Mouse (Mus musculus) liver, embryonic 15.5 days (tissue): ENCODE data around the gene Gm20662. TPM values are rescaled to one million over a fixed set of nuclear protein-coding genes. Genes with fewer than 3 reads are reported as not detected.

Source experiments
- ATAC-seq: fragments of 200-750 bp; cut with Nextera tagmentation; 2 replicates; pipeline ENCODE4 v1.8.0; 2017; ENCODE audit warnings: moderate number of reproducible peaks, mild to moderate bottlenecking, moderate library complexity; ENCODE audit not compliant: insufficient read depth
- H3K27ac ChIP-seq: fragments of 300-500 bp; sonication (generic); replicated peaks from 2 replicates; pipeline ENCODE4 v1.5.1; 2015; ENCODE audit warnings: mild to moderate bottlenecking, inconsistent platforms
- H3K27me3 ChIP-seq: fragments of 300-500 bp; sonication (generic); 2 replicates; pipeline ENCODE4 v1.6.1; 2015; ENCODE audit warnings: mild to moderate bottlenecking, inconsistent platforms
- H3K36me3 ChIP-seq: fragments of 300-500 bp; sonication (generic); replicated peaks from 2 replicates; pipeline ENCODE4 v1.6.1; 2015; ENCODE audit warnings: moderate library complexity, mild to moderate bottlenecking, inconsistent platforms
- H3K4me1 ChIP-seq: fragments of 300-500 bp; sonication (generic); replicated peaks from 2 replicates; pipeline ENCODE4 v1.6.1; 2015; ENCODE audit warnings: inconsistent platforms
- H3K4me2 ChIP-seq: fragments of 300-500 bp; sonication (generic); 2 replicates; pipeline ENCODE4 v1.6.1; 2015; ENCODE audit warnings: moderate library complexity, mild to moderate bottlenecking, inconsistent platforms
- H3K4me3 ChIP-seq: fragments of 300-500 bp; sonication (generic); replicated peaks from 2 replicates; pipeline ENCODE4 v1.5.1; 2015; ENCODE audit warnings: mild to moderate bottlenecking, inconsistent platforms
- H3K9ac ChIP-seq: fragments of 300-500 bp; sonication (generic); 2 replicates; pipeline ENCODE4 v1.6.1; 2015; ENCODE audit warnings: moderate library complexity, mild to moderate bottlenecking, inconsistent platforms
- H3K9me3 ChIP-seq: fragments of 300-500 bp; sonication (generic); replicated peaks from 2 replicates; pipeline ENCODE4 v1.6.1; 2016; ENCODE audit warnings: inconsistent platforms
- WGBS: fragments of 180-500 bp; shearing (Covaris S2); methylation state at CpG from one replicate; pipeline ENCODE4 v1.1.7; 2015; ENCODE audit warnings: mixed read lengths; ENCODE audit not compliant: insufficient replicate concordance; 5-methylcytosine and 5-hydroxymethylcytosine counted together
- polyA plus RNA-seq: library from polyadenylated mRNA; unstranded; fragments of >200 nt; fragmentation: Nextera tagmentation; extraction: Ambion mirVana; gene quantifications from 2 replicates; pipeline ENCODE4 v1.2.1, GENCODE M21; 2015

Gene Gm20662
- polyA plus RNA-seq, 1 experiment from 2014 or later, result not detected

GRCm38 (mm10) chr9:108055661-108056237, 59.6 kb downstream of the Gm20662 start:
- no peak overlapping the region for H3K9ac ChIP-seq
- whole genome bisulfite sequencing, result 97% methylated on average over 6 of the region's 6 CpGs
- H3K4me2 ChIP-seq, result no peak overlapping the region
- H3K27me3 ChIP-seq, result no peaks in the 10 kb centered on the region
- no peak for ATAC-seq
- no peak overlapping the region for H3K27ac ChIP-seq
- no peaks in the 10 kb centered on the region for H3K9me3 ChIP-seq
- H3K4me3 ChIP-seq, result no peak overlapping the region
- peaks cover 37% of the 10 kb centered on the region for H3K4me1 ChIP-seq
- peaks cover 100% of the 10 kb centered on the region for H3K36me3 ChIP-seq

- peaks cover 100% of the 10 kb centered on the region for H3K36me3 ChIP-seq
These were observed 60.5 kb downstream of the Gm20662 start for GRCm38 (mm10) chr9:108056361-108057261.

DNA sequence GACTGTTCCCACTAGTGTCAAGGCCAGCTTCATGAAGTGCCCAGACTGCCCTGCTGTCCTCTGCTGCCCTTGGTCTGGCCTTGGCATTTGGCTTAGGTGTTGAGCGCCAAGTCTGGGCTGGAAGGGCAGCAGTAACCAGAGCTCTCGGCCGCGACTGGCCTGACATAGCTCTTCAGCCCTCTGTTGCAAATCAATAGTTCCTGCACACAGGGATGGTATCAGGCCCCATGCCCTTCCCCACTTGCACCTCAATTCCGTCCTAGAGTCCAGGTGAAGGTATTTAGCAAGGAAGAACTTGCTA, 61.1 kb downstream of the Gm20662 start:
- WGBS, result 82% methylated on average over 5 of the region's 5 CpGs
- Histone ChIP-seq H3K9ac (no peak overlapping the region), H3K9me3 (no peaks in the 10 kb centered on the region), H3K36me3 (peaks cover 100% of the 10 kb centered on the region), H3K4me3 (no peak overlapping the region), H3K27me3 (no peaks in the 10 kb centered on the region), H3K4me2 (no peak overlapping the region), H3K4me1 (peaks cover 35% of the 10 kb centered on the region), H3K27ac (no peak overlapping the region)
- no peak for ATAC-seq

More at GRCm38 (mm10) chr9:108056361-108057261, 60.5 kb downstream of the Gm20662 start:
- Histone ChIP-seq H3K9ac (no peak overlapping the region), H3K9me3 (no peaks in the 10 kb centered on the region), H3K4me1 (peaks cover 37% of the 10 kb centered on the region), H3K27me3 (no peaks in the 10 kb centered on the region), H3K27ac (no peak overlapping the region), H3K4me3 (no peak overlapping the region), H3K4me2 (no peak overlapping the region)
- no peak for ATAC-seq
- 89% methylated on average over 28 of the region's 28 CpGs for WGBS

GRCm38 (mm10) chr9:108058291-108058690, 62.1 kb downstream of the Gm20662 start:
- no peak overlapping the region for H3K9ac ChIP-seq
- no peak overlapping the region for H3K4me3 ChIP-seq
- no peaks in the 10 kb centered on the region for H3K9me3 ChIP-seq
- no peak for ATAC-seq
- no peak overlapping the region for H3K4me2 ChIP-seq
- no peak overlapping the region for H3K27ac ChIP-seq
- H3K27me3 ChIP-seq, result no peaks in the 10 kb centered on the region
- peaks cover 100% of the 10 kb centered on the region for H3K36me3 ChIP-seq
- WGBS, result 97% methylated on average over 9 of the region's 9 CpGs
- peaks cover 34% of the 10 kb centered on the region for H3K4me1 ChIP-seq

- no peak for ATAC-seq
- no peaks in the 10 kb centered on the region for H3K27me3 ChIP-seq
- 89% methylated on average over 3 of the region's 3 CpGs for WGBS
- H3K9ac ChIP-seq, result no peak overlapping the region
- H3K4me1 ChIP-seq, result peaks cover 25% of the 10 kb centered on the region
- no peak overlapping the region for H3K4me2 ChIP-seq
- H3K27ac ChIP-seq, result no peak overlapping the region
- H3K36me3 ChIP-seq, result peaks cover 100% of the 10 kb centered on the region
- no peaks in the 10 kb centered on the region for H3K9me3 ChIP-seq
- no peak overlapping the region for H3K4me3 ChIP-seq
These were observed 66.0 kb downstream of the Gm20662 start for GRCm38 (mm10) chr9:108062142-108062541.

GRCm38 (mm10) chr9:108063361-108063760, 67.2 kb downstream of the Gm20662 start:
- H3K9ac ChIP-seq, result no peak overlapping the region
- WGBS, result 79% methylated on average over 12 of the region's 12 CpGs
- H3K27ac ChIP-seq, result no peak overlapping the region
- no peaks in the 10 kb centered on the region for H3K9me3 ChIP-seq
- H3K4me3 ChIP-seq, result no peak overlapping the region
- no peaks in the 10 kb centered on the region for H3K27me3 ChIP-seq
- peaks cover 100% of the 10 kb centered on the region for H3K36me3 ChIP-seq
- no peak overlapping the region for H3K4me2 ChIP-seq
- H3K4me1 ChIP-seq, result peaks cover 33% of the 10 kb centered on the region
- ATAC-seq, result no peak

- Histone ChIP-seq H3K4me3 (no peak overlapping the region), H3K9me3 (no peaks in the 10 kb centered on the region), H3K4me2 (no peak overlapping the region), H3K27me3 (no peaks in the 10 kb centered on the region), H3K36me3 (peaks cover 100% of the 10 kb centered on the region), H3K9ac (no peak overlapping the region), H3K4me1 (peaks cover 36% of the 10 kb centered on the region), H3K27ac (0 out of 2 replicates have a peak overlapping the region, but pooled peaks have one; percentile 6)
- WGBS, result 40% methylated on average over 5 of the region's 5 CpGs
- ATAC-seq, result peak; percentile 42; the same call in 1 of the 2 replicates
These were observed 69.4 kb downstream of the Gm20662 start for GRCm38 (mm10) chr9:108065491-108066011.

- no peaks in the 10 kb centered on the region for H3K9me3 ChIP-seq
- peaks cover 35% of the 10 kb centered on the region for H3K4me1 ChIP-seq
- ATAC-seq, result no peak
- H3K27ac ChIP-seq, result no peak overlapping the region
- H3K36me3 ChIP-seq, result peaks cover 100% of the 10 kb centered on the region
- H3K27me3 ChIP-seq, result no peaks in the 10 kb centered on the region
- H3K9ac ChIP-seq, result no peak overlapping the region
- H3K4me2 ChIP-seq, result no peak overlapping the region
- H3K4me3 ChIP-seq, result no peak overlapping the region
- 87% methylated on average over 7 of the region's 7 CpGs for WGBS
These were observed 71.0 kb downstream of the Gm20662 start for GRCm38 (mm10) chr9:108067199-108067598.

GRCm38 (mm10) chr9:108067900-108068299, 71.8 kb downstream of the Gm20662 start:
- no peaks in the 10 kb centered on the region for H3K9me3 ChIP-seq
- no peak overlapping the region for H3K4me2 ChIP-seq
- H3K36me3 ChIP-seq, result peaks cover 99% of the 10 kb centered on the region
- H3K9ac ChIP-seq, result no peak overlapping the region
- no peaks in the 10 kb centered on the region for H3K27me3 ChIP-seq
- 0 out of 2 replicates have a peak, but pooled peaks have one; percentile 30 for ATAC-seq
- peaks cover 34% of the 10 kb centered on the region for H3K4me1 ChIP-seq
- 26% methylated on average over 8 of the region's 8 CpGs for WGBS
- H3K27ac ChIP-seq, result peak overlapping the region; percentile 33; the same call in 1 of the 2 replicates
- no peak overlapping the region for H3K4me3 ChIP-seq

- H3K36me3 ChIP-seq, result peaks cover 99% of the 10 kb centered on the region
- no peaks in the 10 kb centered on the region for H3K27me3 ChIP-seq
- ATAC-seq, result no peak
- no peak overlapping the region for H3K4me3 ChIP-seq
- peaks cover 34% of the 10 kb centered on the region for H3K4me1 ChIP-seq
- no peak overlapping the region for H3K9ac ChIP-seq
- H3K27ac ChIP-seq, result 0 out of 2 replicates have a peak overlapping the region, but pooled peaks have one; percentile 33
- no peaks in the 10 kb centered on the region for H3K9me3 ChIP-seq
- H3K4me2 ChIP-seq, result no peak overlapping the region
- WGBS, result 93% methylated on average over 9 of the region's 9 CpGs
These were observed 72.9 kb downstream of the Gm20662 start for GRCm38 (mm10) chr9:108069007-108069406.

DNA sequence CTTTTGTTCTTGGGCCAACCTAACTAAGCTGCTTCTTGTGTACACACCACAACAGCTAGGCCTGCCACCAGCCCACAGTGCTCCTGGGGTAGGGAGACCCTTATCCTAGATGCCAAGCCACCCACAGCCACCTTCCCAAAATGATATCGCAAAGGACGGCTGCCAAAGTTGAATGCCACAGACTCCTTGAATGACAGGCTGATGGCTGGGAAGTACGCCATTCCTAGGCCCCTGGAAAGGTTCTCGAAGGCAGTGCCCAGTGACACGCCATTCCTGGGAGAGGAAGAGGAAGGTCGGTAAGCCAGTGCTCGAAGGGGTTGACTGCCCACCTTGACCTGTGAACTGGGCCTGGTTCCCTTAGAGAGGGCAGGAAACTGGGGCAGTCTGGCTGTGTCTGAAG, 73.4 kb downstream of the Gm20662 start:
- H3K9ac ChIP-seq, result no peak overlapping the region
- no peaks in the 10 kb centered on the region for H3K27me3 ChIP-seq
- WGBS, result 90% methylated on average over 7 of the region's 7 CpGs
- H3K4me1 ChIP-seq, result peaks cover 40% of the 10 kb centered on the region
- no peak overlapping the region for H3K27ac ChIP-seq
- H3K4me2 ChIP-seq, result no peak overlapping the region
- no peak overlapping the region for H3K4me3 ChIP-seq
- no peaks in the 10 kb centered on the region for H3K9me3 ChIP-seq
- H3K36me3 ChIP-seq, result peaks cover 99% of the 10 kb centered on the region
- ATAC-seq, result no peak
